Mouse (Mus musculus) MEL (cell line): ENCODE results near the gene Acss2.

Source experiments
- CTCF ChIP-seq, 3 experiments: IDR thresholded peaks in 2 of 3; conservative IDR thresholded peaks in 1 of 3; 2 replicates each; pipeline ENCODE4 v1.5.1; 2011 to 2012; ENCODE audit warnings: low read length in 3 of 3, low read depth in 2 of 3, mild to moderate bottlenecking in 2 of 3, improper control_type of control experiment in 1 of 3, inconsistent platforms in 1 of 3, mixed read lengths in 1 of 3, moderate library complexity in 1 of 3; ENCODE audit not compliant: control insufficient read depth in 1 of 3, insufficient read depth in 1 of 3, poor library complexity in 1 of 3, severe bottlenecking in 1 of 3
- E2F4 ChIP-seq: IDR thresholded peaks from 2 replicates; pipeline ENCODE4 v1.6.1; 2011; ENCODE audit warnings: low read depth, low read length, improper control_type of control experiment, borderline replicate concordance
- EP300 ChIP-seq, 2 experiments: IDR thresholded peaks; 2 replicates each; pipeline ENCODE4 v1.6.1; 2011; ENCODE audit warnings: improper control_type of control experiment in 2 of 2, low read length in 2 of 2, low read depth in 1 of 2, mild to moderate bottlenecking in 1 of 2
- HCFC1 ChIP-seq: IDR thresholded peaks from 2 replicates; pipeline ENCODE4 v1.6.1; 2012; ENCODE audit warnings: low read depth, mild to moderate bottlenecking, inconsistent platforms, low read length, improper control_type of control experiment, moderate library complexity
- MAX ChIP-seq: IDR thresholded peaks from 2 replicates; pipeline ENCODE4 v1.6.1; 2011; ENCODE audit warnings: low read length, improper control_type of control experiment
- MEF2A ChIP-seq: IDR thresholded peaks from 2 replicates; pipeline ENCODE4 v1.6.1; 2014; ENCODE audit warnings: low read depth, mild to moderate bottlenecking, inconsistent platforms, low read length, improper control_type of control experiment; ENCODE audit not compliant: poor library complexity, insufficient replicate concordance, severe bottlenecking; ENCODE audit errors: extremely low read depth
- MYC ChIP-seq: IDR thresholded peaks from 2 replicates; pipeline ENCODE4 v1.6.1; 2011; ENCODE audit warnings: low read depth, mild to moderate bottlenecking, low read length, improper control_type of control experiment, moderate library complexity
- POLR2A ChIP-seq, 2 experiments: IDR thresholded peaks; 2 replicates each; pipeline ENCODE4 v1.6.1; 2011 to 2012; ENCODE audit warnings: low read length in 2 of 2, mild to moderate bottlenecking in 2 of 2, control low read depth in 1 of 2, improper control_type of control experiment in 1 of 2, low read depth in 1 of 2, moderate library complexity in 1 of 2; ENCODE audit not compliant: control insufficient read depth in 1 of 2, insufficient read depth in 1 of 2, poor library complexity in 1 of 2
- TAL1 ChIP-seq: IDR thresholded peaks from 2 replicates; pipeline ENCODE4 v1.6.1; 2012; ENCODE audit warnings: mild to moderate bottlenecking, inconsistent platforms, low read length, moderate library complexity, mixed read lengths
- USF1 ChIP-seq: IDR thresholded peaks from 2 replicates; pipeline ENCODE4 v1.6.1; 2014; ENCODE audit warnings: low read depth, mild to moderate bottlenecking, inconsistent platforms, low read length, improper control_type of control experiment, moderate library complexity
- ZKSCAN1 ChIP-seq: IDR thresholded peaks from 2 replicates; pipeline ENCODE4 v1.6.1; 2012; ENCODE audit warnings: low read depth, mild to moderate bottlenecking, inconsistent platforms, low read length, improper control_type of control experiment, moderate library complexity
- ZNF384 ChIP-seq: IDR thresholded peaks from 2 replicates; pipeline ENCODE4 v1.6.1; 2012; ENCODE audit warnings: low read depth, mild to moderate bottlenecking, inconsistent platforms, low read length, improper control_type of control experiment

DNA sequence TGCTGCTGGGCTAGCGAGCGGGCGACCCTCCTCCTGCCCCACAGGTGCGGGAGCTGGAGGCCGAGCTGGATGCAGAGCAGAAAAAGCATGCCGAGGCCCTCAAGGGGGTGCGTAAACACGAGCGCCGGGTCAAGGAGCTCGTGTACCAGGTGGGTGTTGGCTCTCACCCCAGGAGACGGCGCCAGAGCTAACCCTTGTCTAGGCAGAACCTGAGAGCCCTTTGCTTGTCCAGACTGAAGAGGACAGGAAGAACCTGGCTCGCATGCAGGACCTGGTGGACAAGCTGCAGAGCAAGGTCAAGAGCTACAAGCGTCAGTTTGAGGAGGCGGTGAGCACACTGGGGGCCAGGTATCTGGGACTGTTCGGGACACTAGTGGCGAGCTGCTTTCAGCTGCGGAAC is 115.4 kb downstream of the Acss2 start:
- TF ChIP-seq POLR2A (IDR thresholded peaks at IDR 0.05; ENCODE audit: control insufficient read depth in 1 of 2, insufficient read depth in 1 of 2, low read depth in 1 of 2, low read length in 2 of 2, poor library complexity in 1 of 2) (no peak), CTCF (IDR thresholded peaks at IDR 0.05 in 2 of 3, conservative IDR thresholded peaks at IDR 0.05 in 1 of 3; ENCODE audit: control insufficient read depth in 1 of 3, insufficient read depth in 1 of 3, low read depth in 2 of 3, low read length in 3 of 3, poor library complexity in 1 of 3, severe bottlenecking in 1 of 3) (no peak), HCFC1 (no peak), MYC (no peak), EP300 (IDR thresholded peaks at IDR 0.05; ENCODE audit: low read depth in 1 of 2, low read length in 2 of 2) (no peak), MAX (no peak), ZKSCAN1 (no peak), USF1 (no peak), MEF2A (no peak), ZNF384 (no peak), TAL1 (no peak), E2F4 (no peak)
